Mouse (Mus musculus) neural tube, embryonic 11.5 days (tissue): ENCODE measurements around the gene Vmn1r39. TPM values are rescaled to one million over a fixed set of nuclear protein-coding genes. Genes with fewer than 3 reads are reported as not detected.
"Not testable (repeated sequence)": the region's sequence is repeated elsewhere in the genome, so short reads cannot be mapped to it uniquely, and the experiment has no call there.

ENCODE experiments used
- ATAC-seq: fragments of 200-750 bp; cut with Nextera tagmentation; 2 replicates; pipeline ENCODE4 v1.8.0; 2017; ENCODE audit warnings: moderate number of reproducible peaks, mild to moderate bottlenecking, moderate TSS enrichment, moderate library complexity; ENCODE audit not compliant: insufficient read depth, low FRiP score, low TSS enrichment
- DNase-seq: peaks from one replicate; pipeline ENCODE4 v3.0.0-alpha.2; 2015; ENCODE audit warnings: low spot score
- H3K27ac ChIP-seq: fragments of 300-500 bp; sonication (generic); 2 replicates; pipeline ENCODE4 v1.5.1; 2014; ENCODE audit warnings: low read depth, mild to moderate bottlenecking, low read length
- H3K27me3 ChIP-seq: fragments of 300-500 bp; sonication (generic); 2 replicates; pipeline ENCODE4 v1.6.1; 2014; ENCODE audit warnings: mild to moderate bottlenecking, low read length, mixed read lengths; ENCODE audit not compliant: control insufficient read depth, insufficient read depth
- H3K36me3 ChIP-seq: fragments of 300-500 bp; sonication (generic); 2 replicates; pipeline ENCODE4 v1.6.1; 2014; ENCODE audit warnings: mild to moderate bottlenecking, low read length, moderate library complexity, mixed read lengths; ENCODE audit not compliant: control insufficient read depth, insufficient read depth
- H3K4me1 ChIP-seq: fragments of 300-500 bp; sonication (generic); 2 replicates; pipeline ENCODE4 v1.6.1; 2014; ENCODE audit warnings: low read length, mixed read lengths; ENCODE audit not compliant: control insufficient read depth, insufficient read depth
- H3K4me2 ChIP-seq: fragments of 300-500 bp; sonication (generic); 2 replicates; pipeline ENCODE4 v1.6.1; 2014; ENCODE audit warnings: low read depth, mild to moderate bottlenecking, moderate library complexity
- H3K4me3 ChIP-seq: fragments of 300-500 bp; sonication (generic); 2 replicates; pipeline ENCODE4 v1.5.1; 2014; ENCODE audit warnings: low read depth, low read length
- H3K9ac ChIP-seq: fragments of 300-500 bp; sonication (generic); 2 replicates; pipeline ENCODE4 v1.6.1; 2014; ENCODE audit warnings: mild to moderate bottlenecking, low read length
- H3K9me3 ChIP-seq: fragments of 300-500 bp; sonication (generic); 2 replicates; pipeline ENCODE4 v1.6.1; 2016; ENCODE audit warnings: low read length; ENCODE audit not compliant: control insufficient read depth
- WGBS: fragments of 180-500 bp; shearing (Covaris S2); extraction: QIAGEN DNeasy Blood & Tissue Kit; methylation state at CpG from one replicate; pipeline ENCODE4 v1.1.7; 2014; 5-methylcytosine and 5-hydroxymethylcytosine counted together
- polyA plus RNA-seq: library from polyadenylated mRNA; unstranded; fragments of >200 nt; fragmentation: Nextera tagmentation; extraction: Ambion mirVana; gene quantifications from 2 replicates; pipeline ENCODE4 v1.2.1, GENCODE M21; 2014

The Vmn1r39 gene
- polyA plus RNA-seq: not detected in 2 replicates

DNA sequence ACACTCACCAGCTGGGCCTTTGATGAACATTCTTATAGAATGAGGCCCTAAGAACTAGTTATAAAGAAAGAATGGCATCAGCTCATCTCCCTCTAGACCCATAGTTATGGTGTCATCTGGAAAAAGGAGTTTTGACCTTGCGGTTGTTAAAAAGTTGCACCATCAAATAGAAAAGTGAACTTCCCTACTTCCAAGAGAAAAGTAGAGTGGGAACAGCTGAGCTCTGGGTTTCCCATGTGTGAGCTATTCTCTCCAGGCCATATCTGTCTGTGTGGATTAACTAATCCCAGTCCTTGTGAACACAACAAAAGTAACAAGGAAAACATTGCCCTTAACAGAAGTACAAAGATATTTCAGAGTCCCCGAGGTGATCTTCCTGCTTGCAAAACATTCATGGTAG, at the start of gene Vmn1r39:
Gene Vmn1r39 (minus strand): TSS at position 101 of the 400 bp plus-strand sequence.
- Histone ChIP-seq H3K36me3 (no peaks in the 10 kb centered on the region), H3K9me3 (no peaks in the 10 kb centered on the region), H3K27ac (no peak within 1 kb of the TSS), H3K4me1 (no peaks in the 10 kb centered on the region), H3K27me3 (no peaks in the 10 kb centered on the region), H3K4me3 (no peak within 1 kb of the TSS), H3K4me2 (no peak within 1 kb of the TSS), H3K9ac (no peak within 1 kb of the TSS)
- DNase-seq (no peak), ATAC-seq (no peak)
- 89% methylated on average over 2 of the region's 2 CpGs for WGBS

DNA sequence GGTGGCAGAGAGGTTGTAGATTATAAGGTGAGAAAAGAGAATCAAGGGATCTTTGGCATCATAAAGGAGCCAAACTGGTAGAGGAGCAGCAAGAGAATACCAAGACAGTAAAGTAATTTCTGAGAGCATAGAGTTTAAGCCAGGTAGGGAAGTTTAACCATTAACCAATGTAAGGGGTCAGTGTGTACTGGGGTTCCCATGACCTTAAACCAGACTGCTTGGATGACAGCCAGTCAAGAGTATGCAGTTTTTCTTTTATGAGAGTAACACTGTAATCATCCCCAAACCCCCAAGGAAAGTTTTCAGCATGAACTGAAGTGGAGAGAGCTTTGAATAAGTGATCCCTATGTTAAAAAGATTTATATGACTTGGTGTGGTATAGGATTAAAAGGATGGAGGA, 49.0 kb upstream of the Vmn1r39 start:
- Histone ChIP-seq H3K36me3 (no peaks in the 10 kb centered on the region), H3K4me3 (no peak overlapping the region), H3K4me1 (no peaks in the 10 kb centered on the region), H3K9ac (no peak overlapping the region), H3K9me3 (no peaks in the 10 kb centered on the region), H3K27ac (no peak overlapping the region), H3K4me2 (no peak overlapping the region), H3K27me3 (no peaks in the 10 kb centered on the region)
- DNase-seq (no peak), ATAC-seq (no peak)

DNA sequence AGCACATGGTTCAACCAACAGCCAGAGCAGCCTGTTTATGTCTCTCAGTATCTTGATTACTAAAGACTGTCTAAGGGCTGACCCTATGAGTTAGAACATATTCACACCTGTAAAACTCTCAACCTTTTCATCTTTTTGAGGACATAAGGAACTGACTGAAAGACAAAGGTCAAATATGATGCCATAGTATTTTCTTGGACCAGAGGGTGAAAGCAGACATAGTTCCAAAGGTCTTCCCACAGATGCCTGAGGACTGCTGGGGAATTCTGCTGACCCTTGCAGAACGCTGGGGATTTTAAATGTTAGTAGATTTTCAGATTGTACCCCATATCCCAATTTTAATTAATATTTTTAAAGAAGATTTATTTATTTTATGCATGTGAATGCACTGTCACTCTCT, 47.9 kb upstream of the Vmn1r39 start:
- no peak overlapping the region for H3K9ac ChIP-seq
- H3K4me3 ChIP-seq: no peak overlapping the region
- no peak overlapping the region for H3K27ac ChIP-seq
- DNase-seq (no peak), ATAC-seq (no peak)
- H3K4me2 ChIP-seq: no peak overlapping the region
- H3K4me1 ChIP-seq: no peaks in the 10 kb centered on the region
- H3K27me3 ChIP-seq: no peaks in the 10 kb centered on the region
- WGBS: 80% methylated on average over 1 of the region's 1 CpGs
- no peaks in the 10 kb centered on the region for H3K9me3 ChIP-seq
- H3K36me3 ChIP-seq: no peaks in the 10 kb centered on the region

DNA sequence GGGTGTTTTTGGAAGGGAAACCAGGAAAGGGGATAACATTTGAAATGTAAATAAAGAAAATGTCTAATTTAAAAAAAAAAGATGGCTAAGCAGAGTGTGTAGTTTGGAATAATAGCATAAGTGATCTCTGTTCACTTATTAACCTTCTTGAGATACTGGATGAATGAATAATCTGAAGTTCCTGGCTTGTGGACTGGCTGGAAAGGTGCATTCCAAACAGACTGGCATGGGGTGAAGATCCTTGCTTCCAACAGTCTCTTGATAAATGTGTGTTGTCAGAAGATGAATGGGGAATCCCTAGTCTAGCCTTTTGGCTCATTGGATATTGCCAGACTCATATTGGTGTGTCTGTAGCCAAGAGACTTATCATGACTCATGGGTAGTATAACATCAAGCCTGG, 45.8 kb upstream of the Vmn1r39 start:
- H3K4me1 ChIP-seq: no peaks in the 10 kb centered on the region
- no peaks in the 10 kb centered on the region for H3K9me3 ChIP-seq
- no peak overlapping the region for H3K4me3 ChIP-seq
- no peak overlapping the region for H3K9ac ChIP-seq
- ATAC-seq (no peak), DNase-seq (no peak)
- H3K27me3 ChIP-seq: no peaks in the 10 kb centered on the region
- no peak overlapping the region for H3K27ac ChIP-seq
- H3K4me2 ChIP-seq: no peak overlapping the region
- H3K36me3 ChIP-seq: no peaks in the 10 kb centered on the region

DNA sequence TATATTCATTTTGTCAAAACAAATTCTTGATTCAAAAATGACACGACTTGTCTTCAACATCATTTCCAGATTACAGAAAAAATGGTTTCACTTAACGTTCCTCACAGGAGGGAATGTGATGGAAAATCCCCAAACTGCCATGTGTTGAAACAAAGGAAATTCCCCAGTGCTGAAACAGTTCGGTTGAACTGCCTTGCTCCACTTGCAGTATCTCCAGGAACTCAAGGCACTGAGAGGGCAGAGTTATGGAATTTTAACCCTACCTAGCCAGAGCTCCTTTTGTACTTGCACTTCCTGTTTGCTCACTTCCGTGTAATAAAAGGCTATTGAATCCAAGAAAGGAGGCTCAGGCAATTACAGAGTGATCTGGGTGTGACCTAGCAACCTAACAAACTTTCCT, 38.5 kb upstream of the Vmn1r39 start:
- DNase-seq (no peak), ATAC-seq (no peak)
- no peaks in the 10 kb centered on the region for H3K27me3 ChIP-seq
- no peaks in the 10 kb centered on the region for H3K36me3 ChIP-seq
- H3K9ac ChIP-seq: no peak overlapping the region
- H3K4me1 ChIP-seq: no peaks in the 10 kb centered on the region
- H3K27ac ChIP-seq: no peak overlapping the region
- H3K4me3 ChIP-seq: no peak overlapping the region
- no peaks in the 10 kb centered on the region for H3K9me3 ChIP-seq
- WGBS: 57% methylated on average over 4 of the region's 4 CpGs
- no peak overlapping the region for H3K4me2 ChIP-seq

DNA sequence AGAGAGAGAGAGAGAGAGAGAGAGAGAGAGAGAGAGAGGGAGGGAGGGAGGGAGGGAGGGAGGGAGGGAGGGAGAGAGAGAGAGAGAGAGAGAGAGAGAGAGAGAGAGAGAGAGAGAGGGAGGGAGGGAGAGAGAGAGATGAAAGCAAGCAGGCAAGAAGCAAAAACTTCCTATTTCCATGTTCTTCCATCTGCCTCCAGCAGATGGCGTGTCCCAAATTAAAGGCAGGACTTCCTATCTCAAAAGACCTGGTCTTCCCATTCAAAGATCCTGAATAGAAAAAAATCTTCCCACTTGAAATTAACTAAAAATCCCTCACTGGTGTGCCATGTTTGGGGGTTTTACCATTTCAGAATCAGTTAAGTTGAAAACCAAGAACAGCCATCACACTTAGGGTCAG, 30.2 kb upstream of the Vmn1r39 start:
- not testable (repeated sequence) for H3K27me3 ChIP-seq, H3K4me2 ChIP-seq, H3K9ac ChIP-seq, DNase-seq, H3K9me3 ChIP-seq, H3K27ac ChIP-seq, H3K4me3 ChIP-seq, H3K36me3 ChIP-seq, H3K4me1 ChIP-seq, ATAC-seq
- WGBS: 13% methylated on average over 1 of the region's 1 CpGs

DNA sequence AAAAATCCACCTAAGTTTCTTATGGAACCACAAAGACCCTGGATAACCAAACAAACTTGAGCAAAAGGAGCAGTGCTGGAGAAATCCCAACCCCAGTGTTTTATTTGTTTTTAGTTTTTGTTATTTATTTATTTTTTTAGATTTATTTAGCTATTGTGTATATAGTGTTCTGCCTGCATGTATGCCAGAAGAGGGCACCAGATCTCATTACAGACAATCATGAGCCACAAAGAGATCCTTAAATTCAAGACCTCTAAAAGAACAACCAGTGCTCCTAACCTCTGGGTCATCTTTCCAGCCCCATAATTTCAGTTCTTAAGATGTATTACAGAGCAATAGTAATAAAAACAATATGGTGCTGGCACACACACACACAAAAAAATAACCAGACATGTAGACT, 26.5 kb upstream of the Vmn1r39 start:
- DNase-seq (no peak), ATAC-seq (no peak)
- no peak overlapping the region for H3K9ac ChIP-seq
- H3K27ac ChIP-seq: no peak overlapping the region
- no peaks in the 10 kb centered on the region for H3K4me1 ChIP-seq
- no peaks in the 10 kb centered on the region for H3K27me3 ChIP-seq
- H3K4me2 ChIP-seq: no peak overlapping the region
- H3K9me3 ChIP-seq: no peaks in the 10 kb centered on the region
- H3K36me3 ChIP-seq: no peaks in the 10 kb centered on the region
- H3K4me3 ChIP-seq: no peak overlapping the region

DNA sequence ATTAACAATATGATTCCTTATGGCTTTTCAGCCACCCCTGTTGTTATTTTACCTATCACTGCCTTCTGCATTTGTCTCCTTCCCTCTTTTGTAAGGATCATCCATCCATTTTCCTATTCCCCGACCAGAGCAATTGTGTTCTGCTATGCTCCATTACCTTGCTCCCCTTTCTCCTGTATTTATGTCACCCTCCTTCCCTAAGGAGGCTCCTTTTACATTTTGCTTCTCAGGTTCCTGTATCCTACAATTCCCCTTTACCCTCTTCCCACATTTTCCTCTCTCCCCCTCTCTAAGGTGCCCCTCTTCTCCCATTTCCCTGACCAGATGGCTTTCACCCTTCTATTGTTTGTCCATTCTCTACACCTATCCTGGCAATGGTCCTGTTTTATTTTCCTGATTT, 4.1 kb downstream of the Vmn1r39 start:
- Histone ChIP-seq H3K9ac (no peak overlapping the region), H3K4me2 (no peak overlapping the region), H3K4me1 (no peaks in the 10 kb centered on the region), H3K9me3 (no peaks in the 10 kb centered on the region), H3K27me3 (no peaks in the 10 kb centered on the region), H3K4me3 (no peak overlapping the region), H3K36me3 (no peaks in the 10 kb centered on the region), H3K27ac (no peak overlapping the region)
- DNase-seq: no peak
- 46% methylated on average over 1 of the region's 1 CpGs for WGBS
- no peak for ATAC-seq

DNA sequence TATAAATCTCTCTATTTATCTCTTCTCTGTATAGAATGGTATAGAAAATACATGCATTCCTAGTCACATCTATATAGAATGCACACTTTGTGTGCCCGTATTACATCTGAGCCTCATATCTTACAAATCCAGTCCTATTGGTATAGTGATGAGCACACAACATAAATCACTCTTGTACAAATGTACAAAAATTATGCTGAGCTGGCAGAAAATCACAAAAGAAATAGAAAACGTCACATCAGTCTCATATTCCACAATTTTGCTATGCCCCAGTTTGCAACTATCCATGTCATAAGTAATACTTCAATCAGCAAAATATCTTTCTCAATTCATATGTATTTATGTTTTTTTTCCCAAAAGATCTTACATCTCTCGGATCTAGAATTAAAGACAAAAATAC, 4.7 kb downstream of the Vmn1r39 start:
- ATAC-seq (no peak), DNase-seq (no peak)
- H3K36me3 ChIP-seq: no peaks in the 10 kb centered on the region
- no peaks in the 10 kb centered on the region for H3K27me3 ChIP-seq
- H3K27ac ChIP-seq: no peak overlapping the region
- H3K4me1 ChIP-seq: no peaks in the 10 kb centered on the region
- H3K9ac ChIP-seq: no peak overlapping the region
- H3K4me2 ChIP-seq: no peak overlapping the region
- H3K4me3 ChIP-seq: no peak overlapping the region
- WGBS: 89% methylated on average over 3 of the region's 3 CpGs
- H3K9me3 ChIP-seq: no peaks in the 10 kb centered on the region
